Mouse (Mus musculus) large intestine, adult 2 months (tissue): ENCODE results near the gene Acad9. TPM values are rescaled to one million over a fixed set of nuclear protein-coding genes. Genes with fewer than 3 reads are reported as not detected.
"Not testable (repeated sequence)": the region's sequence is repeated elsewhere in the genome, so short reads cannot be mapped to it uniquely, and the experiment has no call there.

ENCODE experiments used
- DNase-seq: peaks from one replicate; pipeline ENCODE4 v3.0.0-alpha.2; 2012; ENCODE audit warnings: low read depth, low spot score
- WGBS: fragments of 180-500 bp; shearing (Covaris S2); methylation state at CpG from one replicate; pipeline ENCODE4 v1.1.7; 2018; 5-methylcytosine and 5-hydroxymethylcytosine counted together
- polyA plus RNA-seq: library from polyadenylated mRNA; depleted of rRNA; stranded (reverse); fragments of >200 nt; gene quantifications from 2 replicates; pipeline ENCODE4 v1.2.3, GENCODE M21; 2012; rRNA removed

The Acad9 gene
- polyA plus RNA-seq, 1 experiment: 19.4 TPM

DNA sequence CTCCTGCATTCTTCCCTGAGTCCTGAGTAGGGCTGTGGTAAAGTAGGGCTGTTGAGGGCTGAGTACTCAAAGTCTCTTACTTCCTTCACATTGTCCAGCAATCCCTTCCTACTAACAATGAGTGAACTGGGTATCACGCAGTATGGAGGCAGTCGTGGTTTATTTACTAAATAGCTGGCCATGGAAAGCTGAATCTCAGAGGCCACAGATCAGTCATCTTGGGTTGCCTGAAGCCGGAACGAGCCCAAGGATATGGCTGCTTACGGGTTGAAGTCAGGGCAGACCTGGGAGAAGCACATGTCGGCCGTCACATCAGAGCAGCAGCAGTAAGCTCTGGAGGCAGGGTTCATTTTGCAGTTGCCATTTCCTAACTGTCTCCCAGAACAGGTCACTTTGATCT lies 17.6 kb downstream of the Acad9 start:
- 95% methylated on average over 7 of the region's 7 CpGs for WGBS

DNA sequence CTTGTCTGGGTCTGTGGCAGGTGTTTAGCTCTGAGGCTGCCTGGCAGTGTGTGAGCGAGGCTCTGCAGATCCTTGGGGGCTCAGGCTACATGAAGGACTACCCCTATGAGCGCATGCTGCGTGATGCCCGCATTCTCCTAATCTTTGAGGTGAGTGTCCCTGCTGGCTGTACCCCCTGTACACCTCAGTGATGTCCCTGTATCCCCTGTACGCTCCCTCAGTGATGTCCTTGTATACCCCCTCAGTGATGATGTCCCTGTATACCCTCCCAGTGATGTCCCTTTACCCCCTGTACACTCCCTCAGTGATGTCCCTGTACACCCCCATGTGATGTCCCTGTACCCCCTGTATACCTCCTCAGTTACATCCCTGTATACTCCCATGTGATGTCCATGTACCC lies 19.6 kb downstream of the Acad9 start:
- no peak for DNase-seq
- WGBS: 98% methylated on average over 5 of the region's 5 CpGs

More for the DNA sequence above, 17.6 kb downstream of the Acad9 start:
- DNase-seq: no peak

DNA sequence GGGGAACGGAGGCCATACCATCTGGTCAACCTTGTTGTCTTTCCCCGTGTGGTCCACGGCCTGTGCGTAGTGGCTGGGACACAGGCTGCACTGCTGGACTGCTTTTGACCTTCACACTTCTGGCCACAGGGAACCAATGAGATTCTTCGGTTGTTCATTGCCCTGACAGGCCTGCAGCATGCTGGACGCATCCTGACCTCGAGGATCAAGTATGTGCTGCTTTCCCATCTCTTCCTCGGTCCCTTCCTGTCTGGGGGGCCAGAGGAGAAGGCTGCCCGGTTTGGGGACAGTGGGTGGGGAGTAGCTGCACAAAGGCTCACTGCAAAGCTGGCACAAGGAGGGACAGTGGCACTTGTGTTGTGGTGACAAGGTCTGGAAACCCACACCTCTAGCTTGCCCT lies 21.8 kb downstream of the Acad9 start:
- DNase-seq: no peak
- 92% methylated on average over 9 of the region's 9 CpGs for WGBS

DNA sequence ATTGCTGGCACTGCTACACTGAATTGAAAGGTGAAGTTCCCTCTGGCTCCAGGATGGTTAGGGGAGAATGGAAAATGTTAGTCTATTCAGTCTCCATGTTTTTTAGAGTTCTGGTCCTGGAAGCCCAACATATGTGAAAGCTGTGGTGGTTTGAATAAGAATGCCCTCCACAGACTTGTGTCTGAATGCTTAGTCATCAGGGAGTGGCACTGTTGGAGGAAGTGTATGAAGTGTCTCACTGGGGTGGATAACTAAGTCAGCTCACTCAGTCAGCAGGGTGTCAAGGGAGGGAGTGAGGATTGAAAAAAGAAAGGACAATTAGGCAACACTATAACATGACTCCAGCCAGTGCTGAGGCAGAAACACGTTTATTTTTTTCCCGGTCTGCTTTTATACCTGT lies 29.6 kb downstream of the Acad9 start:
- WGBS: 55% methylated on average over 2 of the region's 2 CpGs
- peak; percentile 27 for DNase-seq

DNA sequence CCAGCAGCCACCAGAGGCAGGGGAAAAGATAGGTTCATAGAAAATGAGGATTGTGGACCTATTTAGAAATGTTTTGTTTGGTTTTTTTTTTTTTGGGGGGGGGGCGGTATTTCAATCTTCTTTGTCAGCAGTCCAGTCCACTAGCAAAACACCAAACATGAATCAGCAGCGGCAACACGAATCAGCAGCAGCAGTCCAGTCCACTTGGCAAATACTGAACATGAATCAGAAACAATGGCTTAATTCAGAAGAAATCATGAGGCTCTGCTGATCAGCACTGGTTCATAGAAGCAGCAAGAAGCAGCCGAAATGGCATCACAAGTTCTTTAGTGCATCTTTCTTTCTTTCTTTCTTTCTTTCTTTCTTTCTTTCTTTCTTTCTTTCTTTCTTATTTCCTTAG lies 50.3 kb downstream of the Acad9 start:
- no peak for DNase-seq
- 82% methylated on average over 4 of the region's 4 CpGs for WGBS

DNA sequence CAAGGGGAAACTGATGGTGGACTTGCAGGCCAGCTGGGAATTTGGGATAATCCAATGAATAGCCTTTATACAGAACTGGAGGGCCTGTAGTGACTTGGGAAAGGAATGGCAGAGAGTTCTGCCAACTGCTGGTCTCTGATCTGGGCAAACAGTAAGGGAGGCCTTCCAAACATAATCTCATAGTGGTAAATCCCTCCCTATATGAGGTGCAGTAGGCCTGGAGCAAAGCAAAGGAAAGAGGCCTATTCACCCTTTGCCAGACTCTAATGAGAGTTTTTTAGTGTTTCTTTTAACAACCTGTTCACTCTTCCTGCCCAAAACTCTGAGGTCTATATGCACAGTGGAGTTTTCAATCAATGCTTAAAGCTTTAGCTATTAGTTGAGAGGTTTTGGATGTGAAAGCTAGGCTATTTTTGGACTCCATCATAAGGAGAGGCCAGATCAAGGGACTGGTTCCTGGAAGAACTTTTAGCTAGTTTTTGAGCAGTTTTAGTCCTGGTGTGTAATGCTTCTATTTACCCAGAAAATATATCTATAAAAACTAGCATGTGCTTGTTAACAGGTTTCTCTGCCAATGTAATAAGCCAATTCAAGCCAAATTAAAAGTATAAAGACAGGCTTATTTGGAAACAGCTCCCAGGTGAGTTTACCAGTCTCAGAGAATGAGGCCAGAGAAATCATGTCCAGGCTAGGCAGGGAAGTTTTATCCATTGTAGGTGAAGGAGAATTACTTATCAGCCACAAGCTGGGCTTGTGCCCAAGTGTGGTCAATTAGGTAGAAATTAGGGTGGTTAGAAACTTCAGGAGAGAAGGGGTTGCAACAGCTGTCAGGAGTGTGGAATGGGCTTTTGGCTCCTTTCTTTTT lies 54.1 kb downstream of the Acad9 start:
- DNase-seq: no peak

DNA sequence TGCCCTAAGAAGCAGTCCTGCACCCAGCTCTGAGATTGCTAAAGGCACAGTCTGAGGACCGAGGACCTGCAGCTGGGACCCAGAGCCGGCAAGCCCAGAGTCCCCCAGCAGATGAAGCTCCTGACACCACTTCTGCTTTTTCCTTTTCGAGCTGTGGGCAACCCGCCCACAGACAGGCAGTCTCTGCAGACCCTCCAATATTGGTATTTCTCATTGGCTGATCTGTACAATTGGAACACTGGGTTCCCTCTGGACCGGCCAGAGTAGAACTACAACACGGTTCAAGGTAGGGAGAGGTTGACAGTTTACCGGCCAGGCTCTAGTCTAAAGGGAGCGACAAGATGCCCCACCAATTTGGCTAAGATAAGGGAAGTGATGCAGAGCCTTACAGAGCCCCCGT lies 60.4 kb downstream of the Acad9 start:
- DNase-seq: not testable (repeated sequence)
- 90% methylated on average over 9 of the region's 9 CpGs for WGBS

DNA sequence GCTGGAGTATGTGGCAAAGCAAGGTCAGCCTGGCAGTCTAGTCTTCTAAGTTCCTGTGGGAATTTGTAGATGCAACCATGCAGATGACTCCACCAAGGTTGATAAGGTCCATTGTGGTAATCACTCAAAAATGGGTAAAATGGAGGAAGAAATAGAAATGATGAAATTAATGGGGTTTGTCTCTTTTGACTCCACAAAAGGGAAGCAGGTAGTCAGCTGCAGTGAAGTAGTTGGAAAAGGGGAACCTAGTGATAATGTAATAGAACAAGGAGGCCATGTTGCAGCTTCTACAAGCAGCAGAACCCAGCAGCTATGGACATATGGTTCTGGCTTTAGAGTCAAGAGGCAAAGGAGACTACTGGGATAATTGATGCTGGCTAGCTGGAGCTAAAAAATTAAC lies 70.4 kb downstream of the Acad9 start:
- DNase-seq: no peak

DNA sequence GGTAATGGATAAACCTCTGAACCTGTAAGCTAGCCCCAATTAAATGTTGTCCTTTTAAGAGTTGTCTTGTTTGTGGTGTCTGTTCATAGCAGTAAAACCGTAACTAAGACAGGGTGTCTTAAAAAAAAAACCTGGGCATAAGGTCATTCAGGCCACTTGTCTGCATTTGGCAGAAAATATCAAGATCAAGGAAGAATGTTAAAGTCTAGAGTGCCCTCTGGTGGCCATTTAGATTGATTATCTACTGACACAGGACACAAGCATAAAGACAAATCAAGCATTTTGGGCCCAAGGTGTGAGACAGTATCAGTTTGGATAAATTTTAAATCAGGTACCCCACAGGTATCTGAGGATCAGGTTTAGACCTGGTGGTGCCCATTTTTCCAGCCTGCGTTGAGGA lies 71.8 kb downstream of the Acad9 start:
- DNase-seq: peak; percentile 42
- WGBS: 42% methylated on average over 2 of the region's 2 CpGs

DNA sequence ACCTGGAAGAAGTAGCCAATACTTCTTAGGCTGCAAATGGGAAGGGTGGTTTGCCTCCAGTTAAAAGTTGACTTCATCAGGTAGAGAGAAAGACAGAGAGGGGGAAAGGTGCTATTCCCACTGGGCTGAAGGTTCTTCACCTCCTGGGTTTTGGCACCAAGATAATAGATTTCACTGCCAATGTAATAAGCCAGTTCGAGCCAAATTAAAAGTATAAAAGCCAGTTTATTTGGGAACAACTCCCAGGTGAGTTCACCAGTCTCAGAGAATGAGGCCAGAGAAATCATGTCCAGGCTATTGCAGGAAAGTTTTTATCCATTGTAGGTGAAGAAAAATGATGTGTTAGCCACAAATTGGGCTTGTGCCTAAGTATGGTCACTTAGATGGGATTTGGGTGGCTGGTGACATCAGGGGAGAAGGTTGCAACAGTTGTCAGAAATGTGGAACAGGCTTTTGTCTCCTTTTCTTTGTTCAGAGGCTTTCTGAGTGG lies 72.4 kb downstream of the Acad9 start:
- WGBS: 63% methylated on average over 1 of the region's 1 CpGs

DNA sequence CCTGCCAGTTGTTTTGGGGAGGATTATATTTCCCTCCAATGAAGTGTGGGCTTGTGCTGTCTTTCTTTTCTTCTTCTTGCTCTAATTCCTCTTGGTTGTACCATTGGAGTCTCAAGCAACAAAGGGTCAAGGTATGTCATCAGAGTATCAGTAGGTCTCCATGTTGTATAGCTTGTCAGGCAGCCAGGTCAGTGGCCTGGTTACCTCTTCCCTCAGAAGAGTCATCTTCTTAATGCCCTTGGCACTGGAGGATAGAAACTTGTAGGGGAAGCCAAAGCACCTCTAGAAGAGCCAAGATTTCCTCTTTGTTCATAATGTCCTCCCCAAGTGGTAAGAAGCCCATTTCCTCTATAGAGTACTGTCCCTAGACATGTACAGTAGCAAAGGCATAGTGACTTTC lies 73.2 kb downstream of the Acad9 start:
- DNase-seq: no peak

More for the DNA sequence above, 72.4 kb downstream of the Acad9 start:
- DNase-seq: no peak

Other genes starting within 250 kb of the Acad9 start
- 4.5 and 6.3 TPM in 2 replicates for gene Dcun1d1, start 128.5 kb upstream of the Acad9 start, polyA plus RNA-seq
- gene Mccc1, start 65.3 kb upstream of the Acad9 start, polyA plus RNA-seq: 7.2 and 11.1 TPM in 2 replicates
- gene Ccdc144b, start 12.4 kb upstream of the Acad9 start, polyA plus RNA-seq: not detected in 2 replicates
- gene D3Ertd254e, start 85.0 kb downstream of the Acad9 start, polyA plus RNA-seq: 0.45 and 0.80 TPM in 2 replicates
- gene Qrfpr, start 156.3 kb downstream of the Acad9 start, polyA plus RNA-seq: not detected in 2 replicates